Mouse (Mus musculus): ENCODE measurements at regions not wholly inside any gene's neighbourhood (a gene's known extent, or its start where the extent isn't known, plus 50 kb on each side); places are given as distances from the start of the nearest gene placed in this dataset.

DNA sequence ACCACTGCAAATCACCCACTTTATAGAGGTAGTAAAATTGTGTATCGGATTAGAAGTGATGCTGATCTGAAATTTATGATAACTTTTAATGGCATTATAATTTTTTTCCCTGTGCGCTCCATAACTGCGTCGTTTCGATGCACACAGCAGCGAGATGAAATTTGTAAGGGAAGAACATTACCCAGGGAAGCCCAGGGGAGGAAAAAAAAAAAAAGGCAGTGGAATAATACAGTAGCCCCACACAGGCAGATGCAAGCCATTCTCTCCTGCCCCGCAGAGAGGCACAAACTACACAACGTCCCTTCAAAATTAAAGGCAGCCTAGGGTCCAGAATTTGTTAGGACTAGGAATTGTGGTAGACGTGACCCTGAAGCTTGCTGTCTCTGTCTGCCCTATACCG lies 234.2 kb downstream of the Il20rb start:
- TF ChIP-seq EP300 (IDR thresholded peaks at IDR 0.05) (no peak), CTCF (IDR thresholded peaks at IDR 0.05) (no peak)
